19 mouse cellular contexts compared by ENCODE assay signal in genomic region chr11:4757789-4758158, GRCm38 (mm10). TPM values are rescaled to one million over a fixed set of nuclear protein-coding genes. Genes with fewer than 3 reads are reported as not detected.
DNase-seq lines count a peak whose midpoint lies in the region; ATAC-seq and TF ChIP-seq lines count a peak whose summit lies in the region.
"Had no signal": no experiment of that assay in that cellular context is flagged by ENCODE, and none has a peak within 500 bp of the region (broad histone marks: within the 10 kb centered on the region; RNA-seq: fewer than 3 reads in every experiment).

No protein-coding gene starts in this region.

- peaks cover 5% of the 10 kb centered on the region; the same call in 1 of the 2 replicates for H3K27me3 ChIP-seq in hindbrain, embryonic 11.5 days (ENCODE audit: control insufficient read depth, insufficient read depth, low read length)
- no peaks in the 10 kb centered on the region for H3K27me3 ChIP-seq in hindbrain, postnatal 0 days (ENCODE audit: insufficient read depth, low read length)
- H3K27me3 ChIP-seq in hindbrain, embryonic 13.5 days = 0 out of 2 replicates have a peak, but pooled peaks cover 11% of the 10 kb centered on the region
- H3K27me3 ChIP-seq in neural tube, embryonic 13.5 days = no peaks in the 10 kb centered on the region
- no peaks in the 10 kb centered on the region for H3K27me3 ChIP-seq in midbrain, embryonic 11.5 days (ENCODE audit: control insufficient read depth, insufficient read depth, low read length)
- H3K27me3 ChIP-seq: CH12.LX; forebrain, embryonic 15.5 days had no signal

- no peak overlapping the region for H3K4me3 ChIP-seq in hindbrain, embryonic 11.5 days (ENCODE audit: low read depth, low read length)
- no peak overlapping the region for H3K4me3 ChIP-seq in hindbrain, postnatal 0 days (ENCODE audit: low read length)
- H3K4me3 ChIP-seq in hindbrain, embryonic 13.5 days = no peak overlapping the region
- H3K4me3 ChIP-seq in neural tube, embryonic 13.5 days = no peak overlapping the region
- no peak overlapping the region for H3K4me3 ChIP-seq in midbrain, embryonic 11.5 days (ENCODE audit: low read depth, low read length)
- H3K4me3 ChIP-seq: embryonic facial prominence, embryonic 12.5 days; forebrain, embryonic 15.5 days; heart, embryonic 13.5 days had no signal

- no peak for TF ChIP-seq CTCF in hindbrain, postnatal 0 days (IDR thresholded peaks at IDR 0.05; ENCODE audit: low read depth)

- no peak overlapping the region for H3K9ac ChIP-seq in hindbrain, embryonic 11.5 days (ENCODE audit: low read depth, low read length)
- H3K9ac ChIP-seq in hindbrain, postnatal 0 days (replicated peaks; ENCODE audit: low read length) = no peak overlapping the region
- H3K9ac ChIP-seq in hindbrain, embryonic 13.5 days = no peak overlapping the region
- no peak overlapping the region for H3K9ac ChIP-seq in neural tube, embryonic 13.5 days
- H3K9ac ChIP-seq in midbrain, embryonic 11.5 days (ENCODE audit: low read length) = no peak overlapping the region
- H3K9ac ChIP-seq: embryonic facial prominence, embryonic 12.5 days; forebrain, embryonic 15.5 days; heart, embryonic 13.5 days had no signal

- H3K4me2 ChIP-seq in hindbrain, embryonic 11.5 days (replicated peaks; ENCODE audit: low read depth, low read length) = no peak overlapping the region
- no peak overlapping the region for H3K4me2 ChIP-seq in hindbrain, postnatal 0 days (ENCODE audit: low read depth, low read length)
- no peak overlapping the region for H3K4me2 ChIP-seq in hindbrain, embryonic 13.5 days
- H3K4me2 ChIP-seq in neural tube, embryonic 13.5 days = no peak overlapping the region
- no peak overlapping the region for H3K4me2 ChIP-seq in midbrain, embryonic 11.5 days
- H3K4me2 ChIP-seq: embryonic facial prominence, embryonic 12.5 days; forebrain, embryonic 15.5 days; heart, embryonic 13.5 days had no signal

- H3K27ac ChIP-seq in hindbrain, embryonic 11.5 days (ENCODE audit: low read depth, low read length) = peak overlapping the region; percentile 11; the same call in 1 of the 2 replicates
- H3K27ac ChIP-seq in hindbrain, postnatal 0 days = no peak overlapping the region
- H3K27ac ChIP-seq in hindbrain, embryonic 13.5 days = peak overlapping the region; percentile 44; the same call in 1 of the 2 replicates
- H3K27ac ChIP-seq in neural tube, embryonic 13.5 days (replicated peaks) = 0 out of 2 replicates have a peak overlapping the region, but pooled peaks have one; percentile 18
- H3K27ac ChIP-seq in midbrain, embryonic 11.5 days (ENCODE audit: low read depth, low read length) = no peak overlapping the region
- H3K27ac ChIP-seq: embryonic facial prominence, embryonic 12.5 days; forebrain, embryonic 15.5 days; heart, embryonic 13.5 days had no signal

- peak; percentile 58 for DNase-seq in hindbrain, embryonic 11.5 days (ENCODE audit: low spot score)
- DNase-seq in hindbrain, postnatal 0 days (ENCODE audit: low spot score) = no peak
- DNase-seq in embryo, embryonic 10.5 days (ENCODE audit: low spot score) = peak; percentile 56
- DNase-seq in midbrain, embryonic 11.5 days (ENCODE audit: low spot score, missing footprints) = no peak
- DNase-seq: adrenal gland, postnatal 14 days; cerebellum, adult 11-12 months; cerebellum, adult 9-10 months; cerebellum, postnatal 25 days; gastrocnemius, postnatal 36 days; heart, adult 11 months; heart, postnatal 36 days had no signal

- no peaks in the 10 kb centered on the region for H3K36me3 ChIP-seq in hindbrain, embryonic 11.5 days (ENCODE audit: control insufficient read depth, insufficient read depth, low read length)
- no peaks in the 10 kb centered on the region for H3K36me3 ChIP-seq in hindbrain, postnatal 0 days (ENCODE audit: insufficient read depth, low read length)
- H3K36me3 ChIP-seq in hindbrain, embryonic 13.5 days = no peaks in the 10 kb centered on the region
- no peaks in the 10 kb centered on the region for H3K36me3 ChIP-seq in neural tube, embryonic 13.5 days
- H3K36me3 ChIP-seq in midbrain, embryonic 11.5 days (ENCODE audit: control insufficient read depth, insufficient read depth, low read length) = no peaks in the 10 kb centered on the region
- H3K36me3 ChIP-seq: embryonic facial prominence, embryonic 12.5 days; forebrain, embryonic 15.5 days; heart, embryonic 13.5 days had no signal

- H3K4me1 ChIP-seq in hindbrain, embryonic 11.5 days (replicated peaks; ENCODE audit: control insufficient read depth, insufficient read depth, low read length) = peaks cover 6% of the 10 kb centered on the region; the same call in 1 of the 2 replicates
- no peaks in the 10 kb centered on the region for H3K4me1 ChIP-seq in hindbrain, postnatal 0 days (ENCODE audit: insufficient read depth, low read length)
- H3K4me1 ChIP-seq in hindbrain, embryonic 13.5 days (replicated peaks) = peaks cover 57% of the 10 kb centered on the region
- H3K4me1 ChIP-seq in neural tube, embryonic 13.5 days (replicated peaks) = peaks cover 60% of the 10 kb centered on the region
- peaks cover 11% of the 10 kb centered on the region; the same call in 1 of the 2 replicates for H3K4me1 ChIP-seq in midbrain, embryonic 11.5 days (ENCODE audit: control insufficient read depth, insufficient read depth, low read length)
- H3K4me1 ChIP-seq: embryonic facial prominence, embryonic 12.5 days had no signal

- ATAC-seq in hindbrain, embryonic 11.5 days (ENCODE audit: low FRiP score) = peak; percentile 55
- ATAC-seq in hindbrain, postnatal 0 days = no peak
- ATAC-seq in hindbrain, embryonic 13.5 days (ENCODE audit: low FRiP score) = no peak
- ATAC-seq in neural tube, embryonic 13.5 days (ENCODE audit: low read depth) = no peak
- ATAC-seq in midbrain, embryonic 11.5 days (ENCODE audit: low FRiP score) = no peak
- ATAC-seq: activated CD4-positive, CD25-positive, alpha-beta regulatory T cell, adult 4 months; forebrain, embryonic 15.5 days; Patski had no signal

- H3K9me3 ChIP-seq in hindbrain, embryonic 11.5 days (ENCODE audit: control insufficient read depth, low read length) = no peaks in the 10 kb centered on the region
- H3K9me3 ChIP-seq in hindbrain, postnatal 0 days (ENCODE audit: low read length) = no peaks in the 10 kb centered on the region
- no peaks in the 10 kb centered on the region for H3K9me3 ChIP-seq in hindbrain, embryonic 13.5 days
- H3K9me3 ChIP-seq in neural tube, embryonic 13.5 days = 0 out of 2 replicates have a peak, but pooled peaks cover 2% of the 10 kb centered on the region
- H3K9me3 ChIP-seq in midbrain, embryonic 11.5 days (ENCODE audit: control insufficient read depth, low read length) = no peaks in the 10 kb centered on the region
- H3K9me3 ChIP-seq: embryonic facial prominence, embryonic 12.5 days; forebrain, embryonic 15.5 days had no signal

- 30% methylated on average over 4 of the region's 4 CpGs for WGBS in hindbrain, embryonic 11.5 days
- WGBS in hindbrain, postnatal 0 days = 32% methylated on average over 4 of the region's 4 CpGs
- WGBS in hindbrain, embryonic 13.5 days = 19% methylated on average over 4 of the region's 4 CpGs
- WGBS in neural tube, embryonic 13.5 days = 4% methylated on average over 4 of the region's 4 CpGs
- WGBS in midbrain, embryonic 11.5 days = 58% methylated on average over 4 of the region's 4 CpGs

RNA-seq across cellular contexts. Expression of gene Cabp7, which starts 11.2 kb away (rescaled TPM):
- polyA plus RNA-seq in hindbrain, embryonic 11.5 days (2014; fragmentation: Nextera tagmentation; extraction: Ambion mirVana) = 0.90 and 1.0 TPM in 2 replicates
- 20.4 and 23.6 TPM in 2 replicates for total RNA-seq in hindbrain, postnatal 0 days (2014; rRNA removed)
- polyA plus RNA-seq in hindbrain, postnatal 0 days (2015; fragmentation: Nextera tagmentation; extraction: Ambion mirVana) = 2.9 and 3.3 TPM in 2 replicates
- polyA plus RNA-seq in hindbrain, embryonic 13.5 days (2015; fragmentation: Nextera tagmentation; extraction: Ambion mirVana) = 1.3 and 1.4 TPM in 2 replicates
- 2.7 and 3.3 TPM in 2 replicates for polyA plus RNA-seq in neural tube, embryonic 13.5 days (2015; fragmentation: Nextera tagmentation; extraction: Ambion mirVana)
- 0.15 and 0.33 TPM in 2 replicates for polyA plus RNA-seq in midbrain, embryonic 11.5 days (2014; fragmentation: Nextera tagmentation; extraction: Ambion mirVana)
- total RNA-seq: heart, postnatal 36 days had no signal
- polyA plus RNA-seq: heart, embryonic 13.5 days had no signal

RNA-seq across cellular contexts. Expression of gene Zmat5, which starts 53.3 kb away (rescaled TPM):
- 80.8 and 82.6 TPM in 2 replicates for polyA plus RNA-seq in hindbrain, embryonic 11.5 days (2014; fragmentation: Nextera tagmentation; extraction: Ambion mirVana)
- total RNA-seq in hindbrain, postnatal 0 days (2014; rRNA removed) = 22.7 and 24.5 TPM in 2 replicates
- 56.5 and 58.5 TPM in 2 replicates for polyA plus RNA-seq in hindbrain, postnatal 0 days (2015; fragmentation: Nextera tagmentation; extraction: Ambion mirVana)
- polyA plus RNA-seq in hindbrain, embryonic 13.5 days (2015; fragmentation: Nextera tagmentation; extraction: Ambion mirVana) = 71.6 and 74.5 TPM in 2 replicates
- 61.5 and 72.6 TPM in 2 replicates for polyA plus RNA-seq in neural tube, embryonic 13.5 days (2015; fragmentation: Nextera tagmentation; extraction: Ambion mirVana)
- polyA plus RNA-seq in midbrain, embryonic 11.5 days (2014; fragmentation: Nextera tagmentation; extraction: Ambion mirVana) = 74.5 and 85.5 TPM in 2 replicates

RNA-seq across cellular contexts. Expression of gene Uqcr10, which starts 53.6 kb away (rescaled TPM):
- 533 and 550 TPM in 2 replicates for polyA plus RNA-seq in hindbrain, embryonic 11.5 days (2014; fragmentation: Nextera tagmentation; extraction: Ambion mirVana)
- 183 and 231 TPM in 2 replicates for total RNA-seq in hindbrain, postnatal 0 days (2014; rRNA removed)
- polyA plus RNA-seq in hindbrain, postnatal 0 days (2015; fragmentation: Nextera tagmentation; extraction: Ambion mirVana) = 1,048 and 1,063 TPM in 2 replicates
- polyA plus RNA-seq in hindbrain, embryonic 13.5 days (2015; fragmentation: Nextera tagmentation; extraction: Ambion mirVana) = 541 and 557 TPM in 2 replicates
- polyA plus RNA-seq in neural tube, embryonic 13.5 days (2015; fragmentation: Nextera tagmentation; extraction: Ambion mirVana) = 595 and 628 TPM in 2 replicates
- polyA plus RNA-seq in midbrain, embryonic 11.5 days (2014; fragmentation: Nextera tagmentation; extraction: Ambion mirVana) = 547 and 572 TPM in 2 replicates

Comparison
In these comparisons a context has a peak if more than half of its experiments do, and no peak if none do; other contexts are left out.
1. DNase-seq: peak in hindbrain, embryonic 11.5 days (single experiment) and embryo, embryonic 10.5 days (single experiment); none in hindbrain, postnatal 0 days (single experiment) and midbrain, embryonic 11.5 days (single experiment).
2. H3K27ac ChIP-seq: peak in hindbrain, embryonic 11.5 days (single experiment), hindbrain, embryonic 13.5 days (single experiment) and neural tube, embryonic 13.5 days (single experiment); none in hindbrain, postnatal 0 days (single experiment) and midbrain, embryonic 11.5 days (single experiment).